Mouse (Mus musculus) lung, postnatal 14 days (tissue): ENCODE measurements around the gene Arhgap45.
A peak's percentile ranks its signal among the peaks of the same experiment; 100 is the strongest.

Experiments
- DNase-seq: peaks from one replicate; pipeline ENCODE4 v3.0.0; 2021

Arhgap45 gene

GRCm38 (mm10) chr10:80057683-80058326 is 41.4 kb downstream of the Arhgap45 start:
- DNase-seq: no peak

- no peak for DNase-seq
These were observed 46.7 kb downstream of the Arhgap45 start for GRCm38 (mm10) chr10:80063104-80063503.

- DNase-seq: no peak
These were observed 47.6 kb downstream of the Arhgap45 start for GRCm38 (mm10) chr10:80063877-80064650.

- DNase-seq: no peak
These were observed 52.8 kb downstream of the Arhgap45 start for GRCm38 (mm10) chr10:80069251-80069650.

DNA sequence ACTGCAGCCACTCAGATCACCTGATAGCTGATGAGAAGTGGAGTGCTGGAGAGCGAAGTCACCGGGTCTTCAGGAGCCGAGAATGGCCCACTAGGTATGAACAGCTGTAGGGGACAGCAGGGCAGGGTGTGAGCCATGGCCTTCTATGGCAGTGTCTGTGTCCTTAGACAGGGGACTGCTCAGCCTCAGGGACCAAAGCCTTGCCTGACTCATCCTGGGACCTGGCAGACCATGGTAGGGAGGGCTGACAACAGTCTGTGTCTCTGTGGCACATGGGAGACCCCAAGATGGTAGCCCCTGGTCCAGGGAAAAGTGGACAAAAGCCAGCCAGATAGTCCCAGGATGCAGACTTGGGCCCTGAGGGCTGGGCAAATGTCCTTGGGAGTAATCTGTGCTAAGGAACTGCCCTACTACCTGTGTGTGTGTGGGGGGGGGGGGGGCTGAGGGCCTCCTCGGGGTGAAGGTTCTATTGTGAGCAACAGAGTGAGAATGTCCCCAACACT is 53.5 kb downstream of the Arhgap45 start:
- DNase-seq: no peak

DNA sequence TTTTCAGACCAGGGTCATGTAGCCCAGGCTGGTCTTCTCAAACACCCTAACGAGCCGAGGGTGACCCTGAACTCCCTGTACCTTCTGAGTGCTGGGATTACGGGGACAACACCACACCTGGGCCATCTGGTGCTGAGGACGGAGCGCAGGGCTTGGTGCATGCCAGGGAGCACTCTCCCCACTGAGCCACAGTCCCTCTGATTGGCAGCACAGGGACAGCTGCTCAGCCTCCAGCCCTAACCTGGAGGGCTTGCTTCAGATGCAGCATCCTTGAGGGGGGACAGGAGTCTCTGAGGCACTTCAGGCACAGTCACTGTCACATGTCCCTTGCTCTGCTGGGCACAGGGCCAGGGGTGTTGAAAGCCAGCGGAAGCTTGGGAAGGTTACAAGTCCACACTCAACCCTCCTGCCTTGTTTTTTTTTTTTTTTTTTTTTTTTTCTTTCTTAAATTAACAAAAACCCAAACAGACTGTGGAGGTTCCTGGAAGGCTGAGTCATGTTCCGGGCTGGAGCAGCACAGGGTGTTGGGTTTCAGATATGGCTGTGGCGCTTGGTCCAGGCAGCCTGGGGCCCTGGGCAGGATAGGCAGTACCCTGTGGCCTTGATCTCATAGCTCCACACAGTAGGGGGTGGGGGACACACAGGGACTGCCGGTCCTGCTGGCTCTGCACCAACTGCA is 54.5 kb downstream of the Arhgap45 start:
- DNase-seq: peak; percentile 89

DNA sequence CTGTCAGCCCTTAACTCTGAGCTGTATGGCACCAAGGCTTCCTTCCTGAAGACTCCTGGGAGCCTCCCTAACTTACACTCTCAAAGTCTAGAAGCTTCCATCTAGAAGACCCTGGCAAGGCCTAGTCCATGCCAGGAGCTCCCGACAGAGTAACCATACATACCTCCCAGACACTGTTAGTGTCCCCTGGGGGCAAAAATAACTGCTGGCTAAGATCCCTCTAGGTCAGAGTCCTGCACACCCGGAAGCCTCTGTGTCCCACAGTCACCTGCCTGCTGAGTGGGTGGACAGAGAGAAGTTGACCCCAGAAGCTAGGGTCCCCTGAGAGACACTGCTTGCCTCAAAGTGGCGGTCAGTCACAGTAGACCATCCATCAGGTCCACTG is 55.1 kb downstream of the Arhgap45 start:
- no peak for DNase-seq

GRCm38 (mm10) chr10:80072623-80073489 is 56.4 kb downstream of the Arhgap45 start:
- no peak for DNase-seq

- DNase-seq: peak; percentile 83
These were observed 58.6 kb downstream of the Arhgap45 start for GRCm38 (mm10) chr10:80074813-80075601.

- DNase-seq: no peak
These were observed 59.5 kb downstream of the Arhgap45 start for GRCm38 (mm10) chr10:80075924-80076323.

GRCm38 (mm10) chr10:80076386-80076785 is 59.9 kb downstream of the Arhgap45 start:
- no peak for DNase-seq

- no peak for DNase-seq
These were observed 60.9 kb downstream of the Arhgap45 start for GRCm38 (mm10) chr10:80077312-80077711.

DNA sequence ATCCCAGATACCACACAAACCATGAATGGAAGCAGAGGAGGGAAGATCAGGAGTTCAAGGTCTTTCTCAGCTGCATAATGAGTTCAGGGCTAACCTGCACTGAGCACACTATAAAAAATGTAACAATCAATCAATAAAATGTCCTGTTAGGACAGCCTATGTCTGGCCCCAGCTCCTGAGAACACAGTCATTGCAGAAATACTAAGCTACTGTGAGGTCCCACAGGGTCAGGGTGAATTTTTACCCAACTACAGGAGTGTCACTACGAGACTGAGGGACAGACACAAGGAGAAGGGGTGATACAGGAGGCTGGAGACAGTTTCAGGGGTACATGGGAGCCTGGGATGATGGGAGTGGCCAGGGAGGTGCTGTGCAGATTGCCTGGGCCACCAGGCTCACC is 61.9 kb downstream of the Arhgap45 start:
- no peak for DNase-seq

DNA sequence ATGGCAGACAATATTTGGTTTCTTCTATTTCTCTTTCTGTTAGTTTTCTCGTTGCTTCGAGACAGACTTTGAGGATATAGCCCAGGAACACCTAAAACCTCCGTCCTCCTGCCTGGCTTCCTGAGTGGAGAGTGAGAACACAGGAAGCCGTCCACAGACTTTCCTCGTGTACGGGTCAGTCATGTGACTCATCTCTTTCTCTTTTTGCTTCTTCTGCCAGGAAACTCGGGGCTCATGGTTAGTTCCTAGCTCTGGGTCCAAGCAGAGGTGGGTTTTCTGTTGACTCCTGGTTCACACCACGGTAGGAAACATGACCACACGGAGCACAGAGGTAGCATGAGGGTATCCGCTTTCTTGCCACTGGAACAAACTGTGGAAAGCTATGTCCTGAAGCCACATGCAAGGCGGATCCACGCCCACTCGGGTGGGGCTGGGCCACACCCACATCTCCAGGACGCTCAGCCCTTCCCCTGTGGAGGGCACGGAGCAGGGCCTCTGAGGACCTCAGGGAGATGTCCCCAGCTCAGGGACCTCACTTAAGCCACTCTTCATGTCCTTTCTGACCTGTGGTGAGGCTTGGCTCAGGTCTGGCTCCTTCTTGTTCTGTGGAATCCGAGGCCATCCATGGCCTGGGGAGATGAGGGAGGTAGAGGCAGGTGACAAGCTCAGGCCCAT is 64.1 kb downstream of the Arhgap45 start:
- no peak for DNase-seq
